Mouse (Mus musculus) gastrocnemius, postnatal 4 days (tissue): ENCODE measurements around the gene Tmem108. TPM values are rescaled to one million over a fixed set of nuclear protein-coding genes. Genes with fewer than 3 reads are reported as not detected.
A peak's percentile ranks its signal among the peaks of the same experiment; 100 is the strongest.

Experiments
- DNase-seq, 2 experiments: peaks; one replicate each; pipeline ENCODE4 v3.0.0; 2021 to 2022; ENCODE audit warnings: low spot score in 2 of 2, mixed read lengths in 2 of 2
- total RNA-seq, 2 experiments: library from RNA; stranded (reverse); gene quantifications; 2 replicates each; pipeline ENCODE4 v1.2.3; 2021

Gene Tmem108
- total RNA-seq, 2 experiments from 2014 or later = 0.71 to 0.96 TPM

DNA sequence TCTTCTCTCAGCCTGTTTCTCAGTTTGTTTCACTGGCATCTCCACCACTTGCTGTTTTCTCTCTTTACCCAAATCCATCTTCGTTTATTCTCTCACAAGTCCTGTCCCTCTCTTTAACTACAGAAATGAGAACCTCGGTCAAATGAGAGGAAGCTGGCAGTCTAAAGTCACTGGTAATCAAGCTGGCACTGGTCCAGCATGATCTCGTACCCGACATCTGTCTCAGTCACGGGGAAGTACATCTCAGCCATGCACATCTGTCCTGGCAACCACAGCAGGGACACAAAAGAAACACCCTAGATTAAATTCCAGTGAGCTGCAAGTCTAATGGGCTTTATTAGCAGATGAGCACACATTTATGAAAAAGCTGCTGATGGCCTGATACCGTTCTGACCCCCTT lies 206.3 kb downstream of the Tmem108 start:
- DNase-seq = peak in 1 of 2 experiments; percentile 20

DNA sequence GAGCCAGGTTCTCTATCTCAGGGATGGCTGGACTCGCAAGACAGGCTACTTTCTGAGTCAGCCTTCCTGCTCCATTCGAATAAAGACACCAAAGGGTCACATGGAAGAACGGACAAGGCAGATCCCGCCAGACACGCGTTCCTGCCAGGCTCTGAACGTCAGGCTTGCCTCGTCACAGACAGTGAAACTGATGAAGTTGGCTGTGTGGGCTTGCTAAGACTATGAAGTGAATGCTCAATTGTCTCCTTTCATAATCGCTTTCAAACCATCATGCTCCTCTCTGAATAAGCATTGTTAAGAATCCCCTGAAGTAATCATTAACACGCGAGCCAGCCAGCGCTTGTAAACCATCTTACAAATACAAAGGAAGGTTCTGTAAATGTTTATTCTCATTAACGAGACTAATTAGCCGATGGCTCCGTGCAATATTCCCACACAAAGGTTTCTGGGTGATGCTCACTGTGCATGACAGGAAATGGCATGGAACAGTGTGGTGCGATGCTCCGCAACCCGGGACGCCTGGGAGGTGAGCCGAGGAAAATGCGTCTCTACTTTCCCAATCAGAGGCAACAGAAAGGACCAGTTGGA lies 210.9 kb downstream of the Tmem108 start:
- no peak for DNase-seq

DNA sequence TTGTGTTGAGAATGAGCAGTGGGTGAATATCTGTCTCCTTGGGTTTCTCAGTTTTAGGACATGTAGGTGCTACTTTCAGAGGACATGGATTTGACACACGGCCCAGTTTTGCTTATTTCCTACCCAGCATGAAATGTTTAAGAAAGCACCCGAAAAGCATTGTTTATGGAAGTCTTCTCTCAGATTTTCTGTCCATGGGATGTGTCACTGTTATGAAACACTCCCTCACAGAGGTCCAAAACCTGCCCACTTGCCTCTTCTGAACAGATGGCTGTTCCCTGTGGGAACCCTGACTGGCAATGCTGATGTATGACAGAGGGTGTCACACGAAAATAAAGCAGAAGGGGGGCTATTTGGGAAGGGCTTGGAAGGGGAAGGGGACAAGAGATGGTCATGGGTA lies 212.5 kb downstream of the Tmem108 start:
- no peak for DNase-seq

DNA sequence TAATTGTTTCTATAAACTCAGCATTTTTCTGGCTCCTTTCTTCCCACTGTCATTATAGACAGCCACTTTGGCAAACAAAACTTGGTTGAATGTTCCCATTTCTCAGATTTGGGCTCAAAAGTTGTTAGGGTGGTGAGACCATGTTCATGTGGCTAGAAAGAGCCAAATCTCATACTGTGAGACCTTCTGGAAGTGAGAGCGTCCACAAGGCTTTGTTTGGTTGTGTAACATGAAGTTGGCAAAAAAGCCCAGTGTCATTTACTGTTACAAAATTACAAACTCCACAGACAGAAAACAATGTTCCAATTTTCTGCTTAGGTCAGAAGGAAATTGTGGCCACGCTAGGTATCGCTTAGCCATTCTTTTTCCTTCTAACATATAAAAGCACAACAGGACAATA lies 213.0 kb downstream of the Tmem108 start:
- no peak for DNase-seq

DNA sequence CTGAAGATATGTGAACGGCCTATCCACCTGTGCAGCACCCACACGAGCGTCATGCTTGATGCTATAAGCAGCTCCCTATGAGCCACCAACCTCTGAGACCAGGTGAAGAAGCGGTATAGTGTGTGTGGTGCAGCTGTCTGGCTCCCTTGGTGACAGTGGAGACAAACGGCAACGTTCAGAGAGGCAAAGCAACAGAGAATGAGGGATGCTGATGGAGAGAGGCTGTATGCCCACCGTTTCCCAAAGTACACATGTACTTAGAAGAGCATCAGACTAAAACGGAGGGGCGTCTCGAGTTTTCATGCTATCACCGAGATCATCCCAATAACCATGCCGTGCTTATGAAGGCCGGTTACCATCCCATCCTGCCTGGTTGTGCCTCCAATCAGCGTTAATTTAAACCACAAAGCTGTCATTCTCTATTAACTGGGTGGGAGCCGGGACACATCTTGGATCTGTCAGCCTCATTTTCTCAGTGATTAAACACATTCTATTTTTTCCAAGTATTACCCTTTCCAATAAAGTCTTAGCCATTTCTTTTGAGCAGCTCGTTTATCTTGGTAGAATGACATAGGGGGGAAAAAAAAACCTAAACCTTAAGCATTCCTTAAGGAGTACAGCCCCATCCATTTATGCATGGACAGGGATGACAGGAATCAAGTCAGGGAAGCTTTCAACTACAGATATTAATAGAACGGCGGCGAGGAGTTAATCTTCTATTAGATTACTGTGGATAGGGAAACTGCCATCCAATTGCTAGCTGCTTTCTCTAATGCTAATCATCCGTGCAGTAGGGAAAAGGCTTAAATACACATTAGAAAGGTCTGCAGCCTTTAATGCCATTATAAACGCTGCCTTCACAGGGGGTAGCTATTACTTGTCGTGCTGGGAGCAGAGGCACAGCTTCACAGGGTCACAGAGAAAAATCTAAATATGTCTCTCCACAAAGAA lies 214.7 kb downstream of the Tmem108 start:
- DNase-seq = no peak

DNA sequence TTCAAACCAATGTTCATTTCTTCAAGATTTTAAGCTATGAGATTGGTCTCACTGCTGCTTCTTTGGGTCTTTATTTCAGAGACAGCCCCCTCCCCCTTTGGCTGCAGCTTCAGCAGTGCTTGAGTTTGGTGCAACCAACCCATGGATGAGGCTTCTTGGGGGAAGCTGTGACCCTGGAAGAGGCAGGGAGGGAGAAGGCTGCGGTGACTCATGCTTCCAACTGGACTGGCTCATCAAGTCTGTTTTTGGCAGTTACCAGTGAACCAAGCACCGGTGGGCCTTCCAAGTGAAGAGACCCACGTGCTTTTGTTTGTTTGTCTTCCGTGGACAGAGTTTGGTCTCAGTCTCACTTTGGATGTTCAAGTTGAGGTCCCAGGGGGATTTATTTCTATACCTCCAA lies 215.9 kb downstream of the Tmem108 start:
- no peak for DNase-seq

DNA sequence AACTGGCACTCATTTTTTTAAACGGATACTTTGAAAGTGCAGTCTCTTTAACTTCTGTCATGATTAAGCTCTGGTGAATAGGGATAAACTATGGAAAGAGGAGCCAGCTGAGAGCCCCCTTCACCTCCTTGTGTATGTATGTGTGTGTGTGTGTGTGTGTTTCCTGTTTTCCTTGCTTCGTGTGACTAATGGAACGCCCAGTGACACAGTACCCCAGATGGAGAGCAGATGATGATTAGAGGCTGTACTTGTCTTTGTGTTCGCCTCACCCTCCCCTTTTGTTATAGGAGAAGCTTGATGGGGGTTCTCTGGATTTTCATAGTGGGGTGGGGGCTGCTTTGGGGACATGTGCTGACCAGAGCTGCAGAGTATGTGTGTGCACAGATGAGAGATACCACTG lies 216.4 kb downstream of the Tmem108 start:
- no peak for DNase-seq

DNA sequence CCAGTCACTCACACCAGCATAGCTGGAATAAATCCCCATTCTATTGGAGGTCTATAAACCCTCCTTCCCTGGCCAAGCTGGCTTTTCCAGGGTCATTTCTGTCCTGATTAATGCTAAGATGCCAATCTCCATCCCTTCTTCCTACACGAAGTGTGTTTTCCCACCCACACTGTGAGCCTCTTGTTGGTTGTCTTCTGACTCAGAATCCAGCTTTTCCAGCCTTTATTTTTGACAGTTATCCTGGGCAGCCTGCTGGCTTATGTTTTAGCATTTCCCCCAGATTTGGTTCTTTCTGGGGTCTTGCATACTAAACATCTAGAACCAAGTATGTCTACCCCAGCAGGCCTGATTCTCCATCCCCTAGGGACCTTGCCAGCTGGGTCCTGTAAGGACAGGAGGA lies 217.0 kb downstream of the Tmem108 start:
- no peak for DNase-seq

DNA sequence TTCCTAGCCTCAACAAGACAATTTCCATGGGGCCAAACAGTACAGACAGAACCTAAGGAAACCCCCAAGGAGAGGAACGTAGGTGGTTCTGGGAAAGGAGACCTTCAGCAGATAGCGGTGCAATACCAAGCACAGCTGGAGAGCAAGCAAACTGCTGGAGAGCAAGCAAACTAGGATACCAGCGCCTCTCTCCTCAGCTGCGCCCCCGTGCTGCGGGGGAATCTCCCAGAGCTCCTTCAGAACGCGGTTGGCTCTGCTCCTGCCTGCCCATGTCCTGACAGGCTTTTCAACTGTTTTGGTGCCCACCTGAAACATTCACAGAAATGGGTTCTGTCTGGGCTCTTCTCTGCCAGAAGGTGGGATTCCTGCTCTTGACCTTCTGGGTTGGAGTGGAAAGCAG lies 221.1 kb downstream of the Tmem108 start:
- DNase-seq = no peak

DNA sequence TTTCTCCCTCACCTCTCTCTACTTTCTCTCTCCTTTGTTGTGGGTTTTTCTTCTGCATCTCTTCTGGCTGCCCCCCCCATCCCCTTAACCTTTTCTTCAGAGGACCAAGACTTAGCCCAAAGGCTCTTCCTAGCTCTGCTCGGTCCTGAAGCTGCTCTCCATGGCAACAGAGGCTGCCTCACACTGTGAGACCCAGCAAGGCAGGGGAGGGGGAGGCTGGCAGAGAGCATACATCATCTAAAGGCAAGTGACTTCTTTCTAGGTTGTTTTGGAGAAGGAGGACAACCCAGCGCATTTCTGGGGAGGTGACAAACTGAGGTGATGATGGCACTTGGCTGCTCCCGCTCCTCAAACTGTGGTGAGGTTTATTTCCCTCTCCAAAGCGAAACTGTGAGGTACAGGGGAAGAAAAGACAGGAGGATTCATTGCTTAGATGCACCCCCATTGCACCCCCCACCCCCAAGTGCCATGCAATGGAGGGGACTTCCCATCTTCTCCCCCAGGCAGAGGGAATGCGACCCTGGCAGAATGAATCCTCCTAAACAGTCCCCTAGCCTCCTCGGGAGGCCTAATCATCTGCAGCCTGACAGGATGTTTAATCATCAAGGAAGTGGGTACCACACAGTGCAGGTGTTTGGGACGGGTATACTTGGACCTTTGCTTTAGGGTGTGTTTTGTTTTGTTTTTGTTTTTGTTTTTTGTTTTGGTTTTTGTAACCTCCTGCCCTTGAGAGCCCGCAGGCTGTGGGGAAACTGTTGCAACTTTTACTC lies 223.4 kb downstream of the Tmem108 start:
- no peak for DNase-seq

DNA sequence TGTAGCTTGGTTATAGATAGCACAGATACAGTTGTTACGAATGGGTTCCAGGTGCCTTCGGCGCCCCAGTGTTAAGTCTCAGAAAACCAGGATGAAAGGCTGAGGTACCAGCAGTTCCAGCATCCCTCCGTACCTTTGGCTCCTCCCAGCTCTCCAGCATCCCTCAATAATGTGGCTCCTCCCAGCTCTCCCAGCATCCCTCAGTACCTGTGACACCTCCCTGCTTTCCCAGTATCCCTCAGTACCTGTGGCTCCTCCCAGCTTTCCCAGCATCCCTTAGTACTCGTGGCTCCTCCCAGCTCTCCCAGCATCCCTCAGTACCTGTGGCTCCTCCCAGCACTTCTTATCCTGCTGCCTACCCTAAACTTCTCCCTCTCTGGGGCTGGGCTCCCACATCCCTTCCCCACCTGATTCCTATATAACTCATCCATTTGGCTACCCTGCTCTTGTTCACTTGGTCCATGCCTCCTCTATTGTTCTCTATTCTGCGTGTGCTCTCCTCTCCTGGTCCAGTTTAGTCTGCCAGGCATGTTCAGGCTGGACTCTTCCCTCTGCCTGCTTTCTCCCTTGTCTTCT lies 225.5 kb downstream of the Tmem108 start:
- no peak for DNase-seq

DNA sequence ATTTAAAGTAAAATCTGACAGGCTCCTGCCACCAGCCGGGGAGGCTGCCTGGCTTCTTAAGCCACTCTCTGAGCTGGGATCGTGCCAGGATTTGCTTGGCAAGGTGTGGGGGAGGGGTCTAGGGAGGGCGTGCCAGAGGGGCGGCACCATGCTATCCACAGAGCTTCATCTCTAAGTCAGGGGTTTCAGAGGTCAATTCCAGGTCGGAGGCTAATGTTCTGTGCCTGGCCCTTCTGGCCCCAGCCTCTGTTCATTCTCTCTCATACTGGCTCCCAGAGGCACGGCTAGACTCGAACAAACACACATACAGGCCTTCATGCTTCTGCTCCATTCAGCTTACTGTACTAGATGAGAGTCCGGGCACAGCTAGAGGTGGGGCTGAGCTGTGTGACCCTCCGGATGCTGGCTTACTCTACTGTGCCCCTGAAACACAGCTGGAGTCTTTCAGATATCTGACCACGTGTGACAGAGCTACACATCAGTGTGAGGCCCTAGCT lies 236.5 kb downstream of the Tmem108 start:
- DNase-seq = no peak

DNA sequence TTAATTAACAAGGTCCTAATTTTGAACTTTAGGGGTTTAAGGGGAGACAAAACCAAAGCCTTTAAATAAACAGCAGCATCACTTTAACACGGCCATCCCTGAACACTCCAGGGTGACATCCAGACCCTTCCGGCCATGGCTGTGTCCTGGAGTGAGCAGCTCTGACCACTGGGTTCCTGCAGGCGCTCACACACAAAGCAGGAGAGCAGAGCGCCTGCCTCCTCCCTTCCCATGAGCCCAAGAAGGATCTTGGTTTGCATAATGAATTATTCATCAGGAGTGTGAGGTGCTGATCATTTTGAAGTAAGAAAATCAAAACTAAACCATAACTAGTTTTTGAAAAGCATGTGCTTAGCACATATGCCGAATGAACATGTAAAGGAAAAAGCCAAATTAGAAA lies 237.0 kb downstream of the Tmem108 start:
- no peak for DNase-seq

DNA sequence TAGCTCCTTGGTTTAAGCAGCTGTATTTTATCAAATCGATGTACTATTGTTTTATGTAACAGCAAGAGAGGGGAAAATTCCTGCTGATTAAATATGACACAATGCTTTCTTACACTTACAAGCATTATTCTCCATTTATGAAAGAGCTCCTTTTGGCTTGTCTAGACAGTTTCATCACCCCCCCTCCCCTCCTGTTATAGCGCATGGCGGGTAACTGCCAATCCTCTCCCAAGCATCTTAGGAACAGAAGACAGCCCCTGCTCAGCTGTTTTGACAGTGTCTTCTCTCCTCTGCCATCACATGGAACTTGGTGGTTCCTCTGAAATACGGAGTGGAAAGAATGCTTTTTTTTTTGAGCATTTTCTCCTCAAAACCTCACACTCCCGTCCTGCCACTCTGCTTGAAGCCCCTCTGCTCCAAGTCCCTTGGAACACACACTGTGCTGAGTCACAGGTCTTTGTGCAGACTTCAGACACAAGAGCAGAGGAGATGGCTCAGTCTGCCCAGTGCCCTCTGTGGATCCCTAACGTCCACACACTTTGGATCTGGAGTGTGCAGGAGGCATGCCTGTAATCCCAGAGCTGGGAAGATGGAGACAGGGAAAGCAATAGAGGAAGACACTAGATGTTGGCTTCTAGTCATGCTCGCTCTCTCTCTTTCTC lies 237.8 kb downstream of the Tmem108 start:
- no peak for DNase-seq

DNA sequence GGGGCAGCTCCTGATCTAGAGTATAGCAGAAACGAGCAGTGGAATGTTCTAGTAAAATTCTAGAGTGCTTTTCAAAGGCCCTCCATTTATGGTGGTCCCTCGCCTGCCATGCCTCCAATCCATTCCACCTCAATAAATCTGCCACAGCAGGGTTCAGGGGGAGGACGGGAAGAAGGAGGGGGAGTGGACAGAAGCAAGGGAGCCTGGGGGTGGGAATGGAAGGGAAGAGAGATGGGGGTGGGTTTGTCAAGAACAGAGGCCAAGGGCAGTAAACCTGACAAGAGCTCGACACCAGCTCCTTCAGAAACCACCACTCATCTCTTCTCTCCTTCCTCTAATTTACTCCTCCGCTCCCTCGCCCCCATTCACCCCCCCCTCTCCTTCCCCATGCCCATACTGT lies 238.6 kb downstream of the Tmem108 start:
- no peak for DNase-seq

DNA sequence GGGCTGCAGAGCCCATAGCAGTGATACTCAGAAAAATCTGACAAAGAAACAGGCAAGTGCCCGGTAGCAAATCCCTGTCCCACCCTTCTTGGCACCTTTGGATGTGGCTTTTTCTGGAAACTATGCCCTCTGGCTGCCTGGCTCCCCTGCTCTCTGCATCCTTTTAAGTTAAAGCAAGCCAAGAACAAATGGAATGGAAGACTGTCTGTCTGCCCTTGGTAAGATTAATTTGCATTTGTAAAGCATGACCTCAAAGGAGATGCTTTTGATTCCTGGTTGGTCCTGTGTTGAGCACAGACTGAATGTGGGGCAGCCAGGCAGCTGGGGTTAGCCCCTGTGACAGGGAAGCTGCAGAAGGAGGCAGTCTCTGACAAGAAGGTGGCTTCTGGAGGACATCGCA lies 247.8 kb downstream of the Tmem108 start:
- DNase-seq = no peak

DNA sequence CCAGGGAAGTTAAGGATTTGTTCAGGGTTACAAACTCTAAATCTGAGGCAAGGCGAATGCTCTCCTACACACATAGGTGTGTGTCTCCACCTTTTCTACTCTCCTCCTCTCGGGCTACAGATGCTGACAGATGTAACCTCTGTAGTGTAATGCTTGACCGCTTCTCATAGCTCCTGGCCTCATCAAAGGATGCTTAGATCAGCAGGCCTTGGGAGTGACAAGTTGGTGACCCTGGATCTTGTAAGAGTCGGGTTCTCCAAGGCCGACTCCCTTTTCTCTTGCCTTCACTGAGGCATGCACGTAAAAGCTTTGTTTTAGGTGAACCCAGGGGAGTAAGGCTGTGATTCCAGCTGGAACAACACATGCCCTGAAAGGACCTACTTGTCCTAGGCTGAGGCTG lies 249.4 kb downstream of the Tmem108 start:
- DNase-seq = no peak

DNA sequence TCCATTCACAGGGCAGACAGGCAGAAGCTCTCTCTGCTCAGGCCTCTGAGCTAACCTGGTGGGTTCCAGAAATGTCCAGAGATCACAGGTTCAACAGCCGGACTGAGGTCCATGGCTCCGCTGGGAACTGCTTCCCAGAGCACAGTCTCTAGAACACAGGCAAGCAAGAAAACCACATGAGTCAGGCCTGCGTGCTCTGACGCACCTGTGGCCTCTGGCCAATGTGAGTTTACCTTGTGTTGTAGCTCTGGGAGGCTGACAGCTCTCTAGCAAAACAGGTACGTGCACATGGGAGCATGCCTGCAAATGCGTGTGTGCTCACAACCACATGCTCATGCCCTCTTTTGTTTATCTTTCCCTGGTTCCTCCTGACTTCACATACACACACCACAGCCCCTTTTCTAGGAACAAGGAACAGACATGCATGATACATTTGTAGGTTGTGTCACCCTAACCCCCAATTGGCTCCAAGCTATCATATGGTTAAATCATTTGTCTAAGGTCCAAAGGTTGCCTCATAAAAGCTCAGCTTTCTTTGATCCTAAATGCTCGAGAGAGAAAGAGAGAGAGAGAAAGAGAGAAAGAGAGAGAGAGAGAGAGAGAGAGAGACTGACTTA lies 254.6 kb downstream of the Tmem108 start:
- no peak for DNase-seq

DNA sequence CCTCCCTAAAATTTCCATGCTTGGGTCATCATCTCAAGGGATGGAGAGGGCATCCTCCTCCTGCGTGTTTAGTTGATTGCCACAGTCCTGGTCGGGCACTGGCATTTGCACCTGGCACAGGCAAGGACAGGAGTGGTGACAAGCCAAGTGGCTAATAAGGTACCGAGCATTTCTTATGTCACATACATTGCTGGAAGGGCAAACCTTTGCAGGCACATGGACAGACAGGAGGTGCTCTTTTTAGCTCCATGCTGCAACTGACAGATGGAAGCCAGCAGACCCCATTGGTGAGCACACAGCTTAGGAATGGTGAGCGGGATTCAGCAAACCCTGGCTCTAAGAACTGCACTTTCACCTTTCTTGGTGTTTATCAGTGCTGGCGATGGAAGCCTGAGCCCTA lies 256.6 kb downstream of the Tmem108 start:
- DNase-seq = no peak

DNA sequence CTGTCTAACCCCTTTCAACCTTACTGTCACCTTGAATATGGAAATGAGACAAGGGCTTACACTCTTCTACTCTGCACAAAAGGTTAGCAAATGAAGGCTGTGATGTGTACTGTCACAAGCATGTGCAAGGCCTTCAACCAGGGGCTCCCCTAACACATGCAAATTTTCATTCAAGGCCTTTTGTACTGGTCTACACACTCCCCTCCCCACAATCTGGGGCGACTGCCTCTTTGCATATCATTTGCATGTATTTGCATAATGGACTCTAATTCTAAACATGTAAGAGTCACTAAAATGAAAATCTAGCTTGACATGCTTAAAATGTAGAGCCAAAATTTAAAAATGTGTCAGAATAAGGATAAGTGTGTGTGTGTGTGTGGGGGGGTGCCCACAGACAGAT lies 257.0 kb downstream of the Tmem108 start:
- no peak for DNase-seq
